Mouse (Mus musculus) heart, adult 2 months (tissue): ENCODE results near the gene Rnf168.

Experiments
- CTCF ChIP-seq: fragments of 200-600 bp; IDR thresholded peaks from 2 replicates; pipeline ENCODE4 v1.8.1; 2022; ENCODE audit warnings: antibody characterized with exemption, mild to moderate bottlenecking, moderate library complexity
- EP300 ChIP-seq: fragments of 200-500 bp; IDR thresholded peaks from 2 replicates; pipeline ENCODE4 v1.6.1; 2011; ENCODE audit warnings: low read depth, low read length, control low read depth; ENCODE audit not compliant: insufficient read depth
- POLR2A ChIP-seq: fragments of 200-500 bp; IDR thresholded peaks from 2 replicates; pipeline ENCODE4 v1.6.1; 2011; ENCODE audit warnings: mild to moderate bottlenecking, low read depth, low read length, control low read depth; ENCODE audit not compliant: insufficient read depth

DNA sequence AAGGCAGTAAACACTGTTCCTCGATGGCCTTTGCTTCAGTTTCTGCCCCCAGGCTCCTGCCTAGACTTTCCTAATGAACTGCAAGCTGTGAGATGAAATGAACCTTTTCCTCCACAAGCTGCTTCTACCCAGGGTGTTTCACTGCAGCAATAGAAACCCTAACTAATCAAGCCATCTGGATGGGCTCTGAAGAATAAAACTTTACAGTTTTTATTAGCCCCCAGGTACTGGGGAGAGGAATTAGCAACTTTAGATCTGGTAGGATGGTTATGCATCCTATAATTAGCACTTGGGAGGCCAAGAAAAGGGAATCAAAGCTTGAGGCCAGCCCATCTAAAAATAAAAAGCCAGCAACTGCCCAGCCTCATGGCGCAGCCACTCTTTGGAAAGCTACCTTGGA lies 39.3 kb downstream of the Rnf168 start:
- TF ChIP-seq CTCF (no peak), POLR2A (no peak), EP300 (no peak)
